13 mouse cellular contexts compared by ENCODE assay signal in the genomic region with DNA sequence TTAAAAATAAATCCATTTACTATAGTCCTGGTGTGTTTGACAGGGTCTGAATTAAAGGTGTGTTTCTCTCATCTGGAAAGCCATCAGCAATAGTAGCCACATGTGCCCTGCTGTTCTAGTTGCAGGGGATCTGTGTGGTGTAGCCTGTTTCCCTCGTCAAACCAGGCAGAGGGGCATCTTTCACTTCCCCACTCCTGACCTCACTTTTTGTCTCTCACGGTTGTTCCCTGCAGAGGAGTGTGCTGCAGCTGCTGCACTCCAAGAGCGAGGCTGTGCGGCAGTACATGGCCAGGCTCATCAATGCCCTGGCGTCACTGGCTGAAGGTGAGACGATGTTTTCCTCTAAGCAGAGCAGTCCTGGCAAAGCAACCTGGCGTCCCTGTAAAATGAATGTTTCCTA.
"Had no signal": no experiment of that assay in that cellular context is flagged by ENCODE, and none has a peak within 500 bp of the region (broad histone marks: within the 10 kb centered on the region; RNA-seq: fewer than 3 reads in every experiment).

No protein-coding gene starts in this region.

- H3K4me1 ChIP-seq: midbrain, embryonic 12.5 days had no signal

- H3K4me2 ChIP-seq: liver, embryonic 13.5 days; midbrain, embryonic 12.5 days had no signal

- DNase-seq: kidney, adult 18-20 months; kidney, postnatal 36 days; layer of hippocampus, postnatal 36 days; liver, embryonic 13.5 days; lung, adult 2 months; lung, postnatal 14 days; lung, postnatal 4 days; thymus, adult 18-20 months; thymus, postnatal 36 days had no signal

- ATAC-seq: midbrain, embryonic 16.5 days had no signal

- H3K4me3 ChIP-seq: left cerebral cortex, adult 2 months; liver, embryonic 13.5 days; midbrain, embryonic 12.5 days had no signal

- H3K27ac ChIP-seq: kidney, postnatal 0 days; left cerebral cortex, adult 2 months; liver, embryonic 13.5 days; midbrain, embryonic 12.5 days had no signal

- H3K27me3 ChIP-seq: liver, embryonic 13.5 days; midbrain, embryonic 12.5 days had no signal

- H3K9me3 ChIP-seq: liver, embryonic 13.5 days; midbrain, embryonic 12.5 days had no signal

- H3K9ac ChIP-seq: liver, embryonic 13.5 days; midbrain, embryonic 12.5 days had no signal
